Mouse (Mus musculus) small intestine, adult 2 months (tissue): Measurements from ENCODE around the gene Polr2j.

ENCODE experiments used
- CTCF ChIP-seq: fragments of 200-500 bp; IDR thresholded peaks from 2 replicates; pipeline ENCODE4 v1.5.1; 2012; ENCODE audit warnings: low read depth, mild to moderate bottlenecking, control low read depth, inconsistent platforms, low read length, moderate library complexity, mixed read lengths; ENCODE audit not compliant: insufficient replicate concordance, insufficient read length; ENCODE audit errors: extremely low read depth
- POLR2A ChIP-seq: fragments of 200-500 bp; IDR thresholded peaks from 2 replicates; pipeline ENCODE4 v1.6.1; 2012; ENCODE audit warnings: low read depth, mild to moderate bottlenecking, control low read depth, inconsistent platforms, low read length, moderate library complexity

DNA sequence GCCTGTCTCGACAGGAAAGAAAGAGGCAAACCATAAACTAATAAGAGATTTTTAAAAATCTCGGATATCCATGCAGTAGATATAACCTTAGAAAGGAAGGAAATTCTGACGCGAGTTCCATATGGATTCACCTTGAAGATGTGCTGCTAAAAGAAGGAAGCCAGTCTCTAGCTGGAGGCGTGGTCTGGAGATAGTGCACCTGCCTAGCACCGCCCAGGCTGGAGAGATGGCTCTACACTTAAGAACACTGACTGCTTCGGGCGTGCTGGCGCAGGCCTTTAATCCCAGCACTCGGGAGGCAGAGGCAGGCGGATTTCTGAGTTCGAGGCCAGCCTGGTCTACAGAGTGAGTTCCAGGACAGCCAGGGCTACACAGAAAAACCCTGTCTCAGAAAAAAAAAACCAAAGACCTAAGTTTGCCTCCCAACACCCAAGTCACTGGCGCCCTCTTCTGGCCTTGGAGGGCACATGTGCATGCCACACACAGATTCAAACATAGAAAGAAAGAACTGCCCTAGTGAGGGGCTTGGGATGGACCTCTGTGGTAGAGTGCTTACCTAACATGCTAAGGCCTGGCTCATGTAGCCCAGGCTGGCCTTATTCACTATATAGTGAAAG lies 21.3 kb downstream of the Polr2j start:
- TF ChIP-seq CTCF (peak; percentile 73; the same call in 1 of the 2 replicates), POLR2A (no peak)
